Mouse (Mus musculus) naive thymus-derived CD4-positive, alpha-beta T cell, adult 2 months (primary cell): ENCODE results near the gene Nsmce4a.
"Not testable (repeated sequence)": the region's sequence is repeated elsewhere in the genome, so short reads cannot be mapped to it uniquely, and the experiment has no call there.

Experiments used
- DNase-seq: peaks from one replicate; pipeline ENCODE4 v3.0.0-alpha.2; 2011; ENCODE audit warnings: low read depth

The Nsmce4a gene

DNA sequence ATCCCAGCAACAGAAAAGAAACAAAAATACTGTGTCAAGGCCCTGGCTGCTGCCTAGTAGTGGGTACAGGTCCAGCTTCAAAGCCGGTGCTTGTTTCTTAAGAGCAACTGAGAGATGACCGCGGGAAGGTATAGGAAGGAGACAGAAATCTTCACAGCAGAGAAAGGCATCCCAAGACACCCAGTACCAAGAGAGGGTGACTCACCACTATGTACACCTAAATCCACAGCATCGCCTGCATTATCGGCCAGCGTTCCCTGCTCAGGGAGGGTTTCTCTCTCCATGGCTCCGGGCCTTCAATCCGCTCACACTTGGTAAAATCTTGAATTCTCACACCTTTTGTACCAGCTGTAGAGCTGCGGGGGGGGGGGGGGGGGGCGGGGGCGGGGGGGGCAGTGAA, at the start of gene Nsmce4a:
Gene Nsmce4a (minus strand): TSS at position 298 of the 400 bp plus-strand sequence.
- no peak for DNase-seq

DNA sequence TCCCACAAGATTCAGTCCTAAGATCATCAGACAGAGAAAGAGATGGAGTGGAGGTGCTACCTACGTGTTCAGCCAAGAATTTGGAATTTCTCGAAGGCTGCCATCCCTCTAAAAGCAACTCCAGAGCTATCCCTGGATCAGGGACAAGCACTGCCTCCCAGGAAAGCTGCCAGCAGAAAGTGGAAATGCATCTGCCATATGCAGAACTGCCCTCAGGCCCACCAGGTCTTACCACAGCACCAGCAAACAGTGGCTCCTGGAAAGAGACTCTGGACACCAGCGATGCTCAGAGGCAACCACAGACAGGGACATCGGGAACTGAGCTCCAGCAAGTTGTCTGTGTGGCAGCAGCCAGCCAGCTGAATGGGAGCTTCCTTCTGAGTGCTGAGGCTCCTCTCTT, 49.4 kb upstream of the Nsmce4a start:
- no peak for DNase-seq

DNA sequence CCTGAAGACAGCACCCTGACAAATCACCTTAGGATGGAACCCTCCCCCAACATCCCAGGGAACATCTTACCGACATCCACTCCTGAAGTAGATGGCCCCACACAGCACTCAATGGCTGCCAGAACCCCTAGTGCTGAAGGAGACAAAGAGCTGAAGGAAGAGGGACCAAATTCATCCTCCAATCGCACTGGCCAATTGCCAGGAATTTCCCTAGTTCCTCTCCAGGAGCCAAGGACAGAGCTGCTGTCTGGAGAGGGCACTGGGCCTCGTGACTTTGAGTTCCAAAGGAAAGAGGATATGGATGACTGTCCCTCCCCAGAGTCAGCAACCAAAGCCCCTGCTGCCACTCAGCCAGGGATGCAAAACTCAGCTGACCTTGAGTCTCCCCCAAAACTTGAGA, 49.0 kb upstream of the Nsmce4a start:
- no peak for DNase-seq

DNA sequence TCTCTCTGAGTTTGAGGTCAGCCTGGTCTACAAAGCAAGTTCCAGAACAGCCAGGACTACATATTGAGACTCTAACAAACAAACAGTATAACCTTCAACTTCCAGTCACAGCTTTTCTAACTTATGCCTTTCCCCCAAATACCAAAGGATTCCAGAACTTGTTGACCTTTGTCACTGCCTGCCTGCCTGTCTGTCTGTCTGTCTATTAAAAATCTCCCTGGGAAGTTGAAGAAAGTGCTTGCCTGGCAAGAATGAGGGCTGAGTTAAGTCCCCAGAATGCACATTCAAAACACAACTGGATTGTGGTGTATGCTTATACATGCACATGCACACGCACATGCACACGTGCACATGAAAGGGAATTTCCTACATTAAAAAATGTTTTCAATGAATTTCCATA, 48.1 kb upstream of the Nsmce4a start:
- no peak for DNase-seq

DNA sequence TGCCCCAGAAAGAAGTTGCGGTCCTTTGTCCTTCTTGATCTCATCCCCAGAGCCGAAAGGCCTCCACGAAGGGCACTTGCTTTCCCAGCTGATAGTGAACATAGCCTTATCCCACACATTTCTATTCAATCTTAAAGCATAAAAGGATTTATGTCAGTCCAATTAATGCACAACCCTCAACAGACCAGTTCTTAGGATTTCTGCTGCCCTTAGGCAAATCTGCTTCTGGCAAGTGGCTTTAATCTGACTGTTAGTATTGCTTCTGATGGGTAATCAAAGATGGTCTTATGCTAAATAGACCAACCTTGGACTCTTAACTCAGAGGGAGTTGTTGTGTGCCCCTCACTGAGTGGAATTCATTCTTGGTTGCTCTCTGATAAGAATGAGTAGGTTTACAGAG, 44.7 kb upstream of the Nsmce4a start:
- DNase-seq: no peak

DNA sequence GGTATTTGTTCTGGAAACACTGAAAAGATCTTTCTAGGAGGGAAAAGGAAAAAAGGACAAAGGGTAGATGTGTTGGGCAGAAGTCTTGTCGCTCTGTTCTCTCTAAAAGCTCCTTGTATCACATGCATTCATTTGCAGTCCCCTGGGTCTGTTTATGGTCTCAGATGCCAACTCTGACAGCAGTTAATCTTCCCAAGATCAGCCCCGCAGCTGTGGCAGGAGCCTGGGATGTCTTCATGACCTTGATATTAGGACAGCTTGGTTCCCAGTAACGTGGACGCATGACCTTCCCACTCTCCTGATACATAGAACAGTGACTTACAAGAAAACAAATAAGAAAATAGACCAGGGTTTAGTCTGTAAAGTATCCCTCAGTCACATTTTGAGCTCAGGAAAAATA, 41.1 kb upstream of the Nsmce4a start:
- DNase-seq: no peak

DNA sequence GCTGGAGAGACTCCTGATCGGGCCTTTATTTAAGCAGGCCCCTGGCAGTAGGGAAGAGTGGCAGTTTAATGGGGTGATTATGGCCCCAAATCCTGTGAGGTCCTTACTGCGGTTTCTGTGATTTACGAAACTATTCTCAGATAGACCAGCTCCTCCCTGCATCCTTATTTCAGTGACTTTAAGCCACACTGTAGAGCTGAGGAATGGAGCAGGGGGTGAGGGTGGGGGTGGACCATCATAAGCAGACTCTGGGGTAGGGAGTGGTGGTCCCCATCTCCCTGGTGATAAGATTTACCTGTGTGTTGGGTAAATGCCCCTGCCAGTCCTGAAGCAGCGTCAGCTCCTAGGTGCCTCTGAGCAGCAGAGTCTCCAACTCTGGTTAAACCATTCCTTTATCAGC, 34.0 kb upstream of the Nsmce4a start:
- no peak for DNase-seq

DNA sequence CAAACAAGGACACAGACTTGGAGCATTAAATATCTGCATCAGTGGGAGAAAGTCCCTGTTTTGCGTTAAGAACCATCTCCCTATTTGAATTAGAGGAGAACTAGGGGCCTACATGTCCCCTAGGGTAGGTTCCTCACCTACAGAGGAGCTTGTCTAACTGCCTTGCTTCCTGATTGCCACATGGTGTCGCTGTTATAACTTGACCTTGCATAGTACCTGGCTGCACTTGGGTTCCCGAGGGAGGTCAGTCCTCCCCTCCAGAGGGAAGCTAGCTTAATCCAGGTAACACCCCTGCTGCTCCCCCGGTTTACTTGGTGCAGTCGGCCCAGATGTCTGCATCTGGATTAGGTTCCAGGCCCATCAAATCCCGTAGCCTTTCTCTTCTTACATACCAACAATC, 32.2 kb upstream of the Nsmce4a start:
- DNase-seq: peak; percentile 53

DNA sequence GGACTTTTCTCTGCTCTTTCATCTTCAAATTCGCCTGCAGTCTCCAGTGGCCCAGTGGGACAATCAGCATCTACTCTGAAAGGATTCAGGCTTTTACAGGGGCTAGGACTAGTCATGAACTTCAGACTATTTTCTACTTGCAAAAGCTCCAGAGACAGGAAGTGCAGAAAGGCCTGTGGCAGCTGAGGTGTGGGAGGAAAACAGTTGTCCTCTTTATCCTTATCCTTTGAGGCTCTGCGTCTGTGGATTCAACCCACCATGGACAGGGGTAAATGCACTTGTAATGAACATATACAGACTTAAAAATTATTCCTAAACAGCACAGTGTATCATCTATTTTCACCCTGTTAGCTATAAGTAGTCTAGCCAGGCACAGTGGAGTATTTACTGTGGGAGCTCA, 31.5 kb upstream of the Nsmce4a start:
- DNase-seq: no peak

DNA sequence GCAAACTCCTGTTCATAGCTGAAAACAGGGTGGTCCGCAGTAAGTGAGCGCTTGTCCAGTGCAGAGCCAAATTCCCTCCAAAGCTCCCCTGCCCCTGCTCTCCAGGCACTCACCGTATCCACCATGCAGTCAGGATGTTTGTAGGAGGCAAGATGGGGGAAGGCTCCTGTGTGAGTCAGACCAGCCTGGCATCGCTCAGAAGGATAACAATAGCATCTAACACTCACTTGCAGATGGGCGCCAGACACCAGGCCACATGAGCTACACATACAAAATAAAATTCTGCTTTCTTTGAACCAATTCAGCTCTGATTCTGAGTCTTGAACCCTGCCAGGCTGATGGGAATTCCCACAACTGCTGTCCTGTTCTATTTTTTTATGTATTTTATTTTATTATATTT, 30.6 kb upstream of the Nsmce4a start:
- DNase-seq: no peak

DNA sequence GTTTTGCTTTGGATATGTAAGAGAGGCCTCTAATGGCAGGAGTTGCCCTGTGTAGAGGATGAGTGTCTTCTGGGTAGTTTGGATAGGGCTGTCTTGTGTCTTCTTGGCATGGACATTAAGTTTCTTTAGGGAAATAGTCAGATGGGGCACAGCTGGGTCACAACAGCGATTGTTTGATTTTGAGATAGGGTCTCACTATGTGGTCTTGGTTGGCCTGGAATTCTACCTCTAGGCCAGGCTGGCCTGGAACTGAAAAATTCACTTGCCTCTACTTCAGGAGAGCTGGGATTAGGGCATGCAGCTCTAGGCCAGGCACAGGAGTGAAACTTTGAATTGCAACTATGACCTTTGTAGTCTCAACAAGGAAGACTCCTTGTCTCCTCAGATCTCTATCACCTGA, 29.9 kb upstream of the Nsmce4a start:
- no peak for DNase-seq

DNA sequence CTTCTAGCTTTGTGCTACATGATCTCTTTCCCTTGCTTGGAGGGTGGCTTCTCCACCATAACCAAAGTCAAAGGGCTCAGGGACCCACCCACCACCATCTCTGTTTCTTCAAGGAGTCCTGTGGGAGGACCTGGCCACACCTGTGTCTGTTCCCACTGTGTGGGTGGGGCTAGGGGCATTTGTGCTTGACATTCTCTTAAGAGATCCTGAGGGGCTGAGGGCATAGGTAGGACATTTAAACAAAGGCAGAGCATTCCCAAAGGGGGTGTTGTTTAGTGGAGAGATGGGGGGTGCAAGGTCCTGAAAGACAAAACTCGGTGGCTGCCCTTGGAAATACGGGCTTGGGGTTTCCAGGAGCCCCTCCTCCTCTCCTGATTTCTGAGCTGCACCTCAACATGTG, 27.6 kb upstream of the Nsmce4a start:
- DNase-seq: no peak

DNA sequence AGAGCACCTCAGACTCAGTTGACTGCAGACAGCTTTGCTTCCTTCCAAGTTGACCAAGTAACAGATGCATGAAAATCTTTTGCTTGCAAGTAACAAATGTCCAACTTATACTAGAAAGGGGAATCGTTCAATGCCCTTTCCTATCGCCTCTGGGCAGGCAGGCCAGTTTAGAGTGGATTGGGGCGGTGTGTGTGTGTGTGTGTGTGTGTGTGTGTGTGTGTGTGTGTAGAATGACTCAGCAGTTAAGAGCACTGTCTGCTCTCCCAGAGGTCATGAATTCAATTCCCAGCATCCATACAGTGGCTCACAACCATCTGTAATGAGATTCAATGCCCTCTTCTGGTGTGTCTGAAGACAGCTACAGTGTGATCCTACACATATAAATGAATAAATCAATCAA, 27.2 kb upstream of the Nsmce4a start:
- no peak for DNase-seq

DNA sequence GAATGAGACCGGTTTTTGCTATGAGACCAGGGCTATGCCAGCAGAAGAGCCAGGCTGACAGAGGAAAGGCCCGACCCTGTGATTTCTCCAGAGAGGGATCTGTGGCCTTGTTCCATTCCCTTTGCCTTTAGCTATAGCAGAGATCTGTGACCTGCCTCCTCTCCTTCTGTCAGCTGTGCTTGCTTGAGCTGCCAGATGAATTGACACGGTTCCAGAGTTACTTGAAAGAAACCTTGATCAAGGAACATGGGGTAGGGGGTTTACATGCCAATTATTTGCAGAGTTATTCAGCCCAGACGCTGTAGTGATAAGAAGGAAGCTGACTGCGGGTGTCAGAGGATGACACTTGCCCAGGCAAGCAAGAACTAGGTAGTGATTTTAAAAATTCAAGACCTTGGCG, 24.6 kb upstream of the Nsmce4a start:
- no peak for DNase-seq

DNA sequence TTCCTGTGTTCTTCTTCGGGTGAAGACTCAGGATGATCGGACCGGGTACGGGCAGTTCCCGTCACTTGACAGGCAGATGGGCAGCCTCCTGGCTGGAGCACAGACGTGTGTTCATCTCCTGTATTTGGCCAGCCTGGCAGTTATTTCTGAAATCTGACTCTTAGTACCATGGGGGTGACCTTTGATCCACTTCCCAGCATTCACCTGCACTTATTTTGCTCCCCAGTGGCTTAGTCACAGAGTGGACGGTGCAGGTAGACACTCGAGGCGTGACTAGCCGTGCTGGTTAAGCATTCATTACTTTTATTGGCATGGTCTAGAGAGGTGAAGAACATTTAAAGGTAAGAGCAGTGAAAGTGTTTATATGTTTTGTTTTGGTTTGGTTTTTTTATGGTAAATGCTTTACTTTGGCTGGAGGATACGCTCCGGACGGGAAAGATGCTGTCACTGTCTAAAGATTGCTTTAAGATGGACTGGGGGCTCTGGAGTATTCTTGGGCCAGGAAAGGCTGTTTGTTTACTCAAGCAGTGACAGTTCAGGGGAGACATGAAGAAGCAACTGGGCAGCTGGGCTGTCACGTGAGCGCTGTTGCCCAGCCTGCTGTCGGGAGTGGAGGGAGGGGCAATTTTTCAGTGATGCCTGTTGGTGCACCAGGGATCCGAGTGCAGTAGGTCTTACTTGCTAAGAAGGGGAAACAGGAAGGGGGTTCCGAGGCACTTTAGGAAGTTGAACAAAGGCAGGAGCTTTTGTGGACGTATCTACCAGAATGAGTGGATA, 23.3 kb upstream of the Nsmce4a start:
- not testable (repeated sequence) for DNase-seq

DNA sequence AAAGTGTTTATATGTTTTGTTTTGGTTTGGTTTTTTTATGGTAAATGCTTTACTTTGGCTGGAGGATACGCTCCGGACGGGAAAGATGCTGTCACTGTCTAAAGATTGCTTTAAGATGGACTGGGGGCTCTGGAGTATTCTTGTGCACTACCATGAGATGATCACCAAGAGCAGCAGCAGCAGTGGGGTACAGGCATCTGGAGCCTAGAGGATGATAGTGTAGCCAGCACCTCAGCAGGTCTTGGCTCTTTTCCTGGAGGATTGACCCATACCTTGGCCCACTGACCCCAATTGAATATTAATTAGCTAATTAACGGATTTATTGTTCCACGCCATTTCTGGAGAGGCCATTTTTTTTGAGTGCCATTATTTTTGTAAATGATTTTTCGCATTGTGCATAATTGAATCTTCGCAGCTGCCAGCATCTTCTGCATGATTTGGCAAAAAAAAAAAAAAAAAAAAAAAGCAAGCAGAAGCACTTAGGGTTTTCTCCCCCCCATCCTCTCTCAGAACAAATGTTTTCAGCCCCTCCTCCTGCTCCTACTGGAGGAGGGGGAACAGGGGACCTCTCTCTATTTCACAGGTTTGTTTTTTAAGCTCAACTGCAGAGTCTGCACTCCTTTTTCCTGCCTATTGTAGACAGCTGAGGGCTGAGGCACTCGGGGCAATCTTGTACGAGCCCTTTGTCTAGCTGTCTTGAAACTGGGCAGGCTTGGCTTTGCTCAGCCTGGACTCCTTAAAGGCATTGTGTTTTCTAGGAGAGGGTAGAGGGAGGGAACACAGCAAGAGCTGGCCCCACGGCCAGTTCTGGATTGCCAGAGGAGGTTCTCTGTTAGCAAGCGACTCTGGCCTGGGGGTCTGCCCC, 20.7 kb upstream of the Nsmce4a start:
- not testable (repeated sequence) for DNase-seq

DNA sequence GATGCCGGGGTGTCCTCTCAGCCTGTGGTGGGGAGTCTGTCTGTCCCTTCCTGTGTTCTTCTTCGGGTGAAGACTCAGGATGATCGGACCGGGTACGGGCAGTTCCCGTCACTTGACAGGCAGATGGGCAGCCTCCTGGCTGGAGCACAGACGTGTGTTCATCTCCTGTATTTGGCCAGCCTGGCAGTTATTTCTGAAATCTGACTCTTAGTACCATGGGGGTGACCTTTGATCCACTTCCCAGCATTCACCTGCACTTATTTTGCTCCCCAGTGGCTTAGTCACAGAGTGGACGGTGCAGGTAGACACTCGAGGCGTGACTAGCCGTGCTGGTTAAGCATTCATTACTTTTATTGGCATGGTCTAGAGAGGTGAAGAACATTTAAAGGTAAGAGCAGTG, 20.1 kb upstream of the Nsmce4a start:
- not testable (repeated sequence) for DNase-seq

DNA sequence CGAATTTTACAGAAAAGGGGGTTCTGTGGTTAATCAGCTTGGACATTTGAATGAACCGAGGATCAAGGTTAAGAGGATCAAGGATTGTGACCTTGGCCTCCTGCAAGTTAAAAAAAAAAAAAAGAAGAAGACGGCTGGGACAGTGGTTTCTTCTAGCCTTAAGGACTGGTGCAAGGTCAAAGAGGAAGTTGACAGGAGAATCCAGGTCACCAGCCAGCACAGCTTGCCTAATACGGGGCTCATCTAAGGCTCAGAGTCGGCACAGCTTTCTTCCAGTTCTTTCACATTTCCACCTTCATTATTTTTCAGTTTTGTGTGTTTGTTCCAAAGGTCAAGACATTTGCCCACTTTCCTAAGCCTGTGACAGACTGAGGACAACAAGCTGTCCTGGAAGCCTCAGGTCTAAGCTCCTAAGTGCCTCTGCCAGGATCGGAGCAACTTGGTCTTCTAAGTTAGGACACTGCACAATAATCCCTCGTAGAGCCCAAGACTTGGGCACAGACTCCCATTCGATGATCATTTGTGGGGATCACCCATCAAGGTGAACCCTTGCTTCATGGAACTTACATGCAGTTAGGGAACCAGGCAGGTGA, 18.0 kb upstream of the Nsmce4a start:
- DNase-seq: peak; percentile 10

DNA sequence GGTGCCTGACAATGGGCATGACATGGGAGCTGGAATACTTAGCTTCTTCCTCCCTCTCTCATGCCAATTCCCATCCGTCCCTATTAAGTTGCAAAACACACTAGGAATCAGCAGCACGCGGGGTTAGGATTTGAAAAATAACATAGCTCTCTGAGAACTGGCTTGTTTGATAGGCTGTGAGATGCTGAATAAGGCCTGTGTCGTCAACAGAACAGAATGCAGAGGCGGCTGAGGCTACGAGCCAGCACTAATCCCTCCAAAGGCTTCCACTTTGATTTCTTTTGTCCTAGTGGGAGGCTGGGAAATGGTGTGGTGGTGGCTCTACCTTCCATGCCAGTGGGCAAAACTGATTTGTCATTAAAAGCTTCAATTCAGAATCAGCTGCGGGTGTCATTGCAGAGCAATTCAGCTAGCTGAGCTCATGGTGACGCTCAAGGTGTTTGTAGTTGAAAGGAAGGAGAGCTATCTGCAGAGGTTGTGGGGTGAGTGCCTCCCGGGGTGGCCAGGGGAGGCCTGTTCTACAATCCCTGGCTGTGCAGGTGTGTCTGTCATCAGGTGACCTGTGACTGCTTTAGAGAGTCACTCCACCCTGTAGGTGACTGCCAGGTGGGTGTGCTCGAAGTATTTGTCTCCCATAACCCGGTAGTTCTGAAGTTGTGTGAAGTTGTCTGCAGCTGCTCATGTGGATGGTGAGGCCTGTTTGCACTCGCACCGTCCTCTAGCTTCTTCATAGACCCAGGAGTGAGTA, 17.3 kb upstream of the Nsmce4a start:
- no peak for DNase-seq

DNA sequence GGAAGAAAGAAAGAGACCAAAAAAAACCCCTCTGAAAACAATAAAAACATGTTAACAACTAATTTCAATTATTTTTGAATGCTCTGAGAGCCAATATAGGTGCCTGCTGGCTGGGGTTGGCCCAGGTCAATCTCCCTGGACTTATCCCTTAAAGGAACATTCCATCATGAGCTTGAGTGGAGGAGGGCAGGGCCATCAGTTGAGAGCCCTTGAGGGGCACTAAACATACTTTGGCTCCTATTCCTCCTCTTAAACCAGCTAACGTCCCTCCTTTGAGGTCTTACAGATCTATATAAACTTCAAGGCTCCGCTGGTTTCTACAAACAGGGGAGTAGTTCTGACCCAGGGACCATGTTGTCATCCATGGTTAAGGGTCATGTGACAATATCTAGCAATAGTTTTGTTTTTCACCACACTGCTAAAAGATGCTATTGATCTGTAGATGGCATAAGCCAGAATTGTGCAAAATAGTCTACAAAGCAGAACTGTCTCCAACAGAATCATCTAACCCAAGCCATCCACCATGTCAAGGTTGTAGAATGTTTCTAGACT, 13.7 kb upstream of the Nsmce4a start:
- no peak for DNase-seq

DNA sequence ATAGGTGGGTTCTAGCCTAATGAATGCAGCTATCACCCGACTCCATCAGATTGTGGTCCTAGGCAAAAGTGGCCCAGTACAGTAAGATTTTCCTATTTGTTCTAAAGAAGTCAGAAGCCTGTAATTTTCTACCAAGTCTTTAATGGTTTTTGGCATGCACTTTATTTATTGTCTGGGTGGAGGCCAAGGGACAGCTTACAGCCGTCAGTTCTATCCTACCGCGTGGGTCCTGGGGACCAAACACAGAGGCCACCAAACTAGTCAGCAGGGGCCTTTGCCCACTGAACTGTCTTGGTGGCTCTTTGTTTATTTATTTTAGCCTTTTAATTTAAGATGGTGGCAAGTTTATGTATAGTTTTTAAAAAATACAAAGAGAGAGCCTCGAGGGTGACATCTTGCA, 5.7 kb upstream of the Nsmce4a start:
- DNase-seq: no peak

DNA sequence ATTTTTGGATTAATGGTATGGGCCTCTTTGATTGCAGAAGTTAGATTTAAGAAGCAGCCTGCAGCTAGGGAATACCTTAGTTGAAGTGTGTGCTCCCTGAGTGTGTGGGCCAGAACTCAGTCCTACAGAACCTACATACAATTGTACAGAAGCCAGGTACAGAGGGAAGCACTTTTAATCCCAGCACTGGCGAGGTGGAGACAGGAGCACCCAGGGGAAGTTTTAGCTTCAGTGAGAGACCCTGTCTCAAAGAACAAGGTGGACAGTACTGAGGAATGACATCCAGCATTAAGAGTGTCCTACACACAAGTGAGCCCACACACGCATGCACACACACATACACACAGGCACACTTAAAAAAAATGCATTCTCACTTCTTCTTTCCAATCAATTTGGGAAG, 5.1 kb upstream of the Nsmce4a start:
- DNase-seq: no peak
